Mouse (Mus musculus): ENCODE measurements at regions not wholly inside any gene's neighbourhood (a gene's known extent, or its start where the extent isn't known, plus 50 kb on each side); places are given as distances from the start of the nearest gene placed in this dataset.

- TF ChIP-seq MYOG (IDR thresholded peaks at IDR 0.05; ENCODE audit: control insufficient read depth in 1 of 3, insufficient read depth in 1 of 3, insufficient read length in 2 of 3, low read depth in 2 of 3) = no peak
- no peak for TF ChIP-seq POLR2AphosphoS2 (IDR thresholded peaks at IDR 0.05; ENCODE audit: insufficient read length, low read depth)
- TF ChIP-seq E2F4 (IDR thresholded peaks at IDR 0.05; ENCODE audit: insufficient read depth) = no peak
- no peak for TF ChIP-seq CEBPB (IDR thresholded peaks at IDR 0.05; ENCODE audit: insufficient read depth, poor library complexity, severe bottlenecking)
- TF ChIP-seq USF1 (IDR thresholded peaks at IDR 0.05; ENCODE audit: low read depth) = no peak
- TF ChIP-seq POLR2A (IDR thresholded peaks at IDR 0.05; ENCODE audit: insufficient read length, low read depth) = no peak
Observed at GRCm38 (mm10) chr11:112988900-112989299, 206.9 kb downstream of the Sox9 start.

All from myocyte (in vitro differentiated cells).